8 mouse cellular contexts compared by ENCODE assay signal in genomic region chr8:71396639-71397305, GRCm38 (mm10). TPM values are rescaled to one million over a fixed set of nuclear protein-coding genes. Genes with fewer than 3 reads are reported as not detected.
A peak's percentile ranks its signal among the peaks of the same experiment; 100 is the strongest.
DNase-seq lines count a peak whose midpoint lies in the region; ATAC-seq and TF ChIP-seq lines count a peak whose summit lies in the region.

Babam1 (plus strand) TSS chr8:71396861.

- peak within 1 kb of the TSS; percentile 77 for H3K4me2 ChIP-seq in forebrain, embryonic 14.5 days (ENCODE audit: low read length)
- peak within 1 kb of the TSS; percentile 92 for H3K4me2 ChIP-seq in neural tube, embryonic 15.5 days

- H3K27me3 ChIP-seq in forebrain, embryonic 14.5 days (replicated peaks; ENCODE audit: control insufficient read depth, insufficient read depth, low read length) = no peaks in the 10 kb centered on the region
- H3K27me3 ChIP-seq in neural tube, embryonic 15.5 days (replicated peaks) = no peaks in the 10 kb centered on the region

- 0 out of 2 replicates have a peak within 1 kb of the TSS, but pooled peaks have one; percentile 41 for H3K27ac ChIP-seq in ES-E14 (ENCODE audit: insufficient read depth, low read depth, low read length, poor library complexity, severe bottlenecking)
- H3K27ac ChIP-seq in forebrain, embryonic 14.5 days (ENCODE audit: low read depth, low read length) = peak within 1 kb of the TSS; percentile 44; the same call in 1 of the 2 replicates
- H3K27ac ChIP-seq in neural tube, embryonic 15.5 days (replicated peaks) = peak within 1 kb of the TSS; percentile 81

- intact Hi-C loops in heart, postnatal 14 days (cut with DNase I) = loop anchor here (5.0 kb wide), 1 partner anchor 824 kb away; no protein-coding TSS in a partner anchor

- H3K4me3 ChIP-seq in ES-E14 (ENCODE audit: insufficient read depth in 1 of 2, low read depth in 1 of 2, low read length in 2 of 2, poor library complexity in 1 of 2, severe bottlenecking in 1 of 2) = peak within 1 kb of the TSS; percentile 77 to 100
- peak within 1 kb of the TSS; percentile 80 for H3K4me3 ChIP-seq in forebrain, embryonic 14.5 days (ENCODE audit: low read depth, low read length)
- peak within 1 kb of the TSS; percentile 75 for H3K4me3 ChIP-seq in neural tube, embryonic 15.5 days (replicated peaks)

- peaks cover 17% of the 10 kb centered on the region for H3K36me3 ChIP-seq in ES-E14 (ENCODE audit: control insufficient read depth, insufficient read depth, low read length, poor library complexity, severe bottlenecking)
- peaks cover 19% of the 10 kb centered on the region for H3K36me3 ChIP-seq in forebrain, embryonic 14.5 days (ENCODE audit: control insufficient read depth, insufficient read depth, low read length)
- peaks cover 8% of the 10 kb centered on the region for H3K36me3 ChIP-seq in neural tube, embryonic 15.5 days

- in situ Hi-C loops in ES-E14 (cut with MboI; ENCODE audit: low sequenced_read_pairs in 2 of 2, unreplicated experiment in 2 of 2) = no loop called here

- ATAC-seq in forebrain, embryonic 14.5 days = peak; percentile 99
- ATAC-seq in neural tube, embryonic 15.5 days (ENCODE audit: low FRiP score) = peak; percentile 98

- H3K4me1 ChIP-seq in ES-E14 (ENCODE audit: control insufficient read depth in 2 of 2, insufficient read depth in 2 of 2, low read length in 2 of 2, poor library complexity in 1 of 2) = peaks cover 0 to 8% of the 10 kb centered on the region in 2 experiments; a peak in 1 of 4 replicates
- peaks cover 5% of the 10 kb centered on the region; the same call in 1 of the 2 replicates for H3K4me1 ChIP-seq in forebrain, embryonic 14.5 days (ENCODE audit: control insufficient read depth, insufficient read depth, low read length)
- H3K4me1 ChIP-seq in neural tube, embryonic 15.5 days = peaks cover 14% of the 10 kb centered on the region

- DNase-seq in ES-E14 (ENCODE audit: low read depth, low spot score) = peak; percentile 91
- DNase-seq in cerebellum, adult 11 months = peak; percentile 93
- peak; percentile 98 for DNase-seq in forebrain, embryonic 14.5 days (ENCODE audit: low spot score)
- peak; percentile 89 to 93 for DNase-seq in heart, postnatal 14 days
- DNase-seq in layer of hippocampus, adult 11-12 months (ENCODE audit: low spot score) = peak; percentile 95
- DNase-seq in lung, adult 18-20 months = peak; percentile 96 to 97
- DNase-seq in testis, postnatal 14 days (ENCODE audit: low spot score) = peak; percentile 95

- H3K9me3 ChIP-seq in ES-E14 (ENCODE audit: control insufficient read depth, insufficient read depth, low read depth, low read length) = no peaks in the 10 kb centered on the region
- H3K9me3 ChIP-seq in forebrain, embryonic 14.5 days (replicated peaks; ENCODE audit: control insufficient read depth, low read length) = no peaks in the 10 kb centered on the region
- H3K9me3 ChIP-seq in neural tube, embryonic 15.5 days (replicated peaks) = no peaks in the 10 kb centered on the region

- under 1% methylated on average over 34 of the region's 34 CpGs for WGBS in forebrain, embryonic 14.5 days
- under 1% methylated on average over 34 of the region's 34 CpGs for WGBS in neural tube, embryonic 15.5 days

- H3K9ac ChIP-seq in ES-E14 (ENCODE audit: insufficient read depth, low read depth, low read length, poor library complexity, severe bottlenecking) = peak within 1 kb of the TSS; percentile 78
- H3K9ac ChIP-seq in forebrain, embryonic 14.5 days (ENCODE audit: low read length) = peak within 1 kb of the TSS; percentile 79
- H3K9ac ChIP-seq in neural tube, embryonic 15.5 days (replicated peaks) = peak within 1 kb of the TSS; percentile 52

TF ChIP-seq in ES-E14, 5 proteins besides CTCF, POLR2A, EP300 and RAD21:
- TF ChIP-seq MAFK (IDR thresholded peaks at IDR 0.05; ENCODE audit: insufficient read depth, low read depth, low read length) (no peak), CHD2 (IDR thresholded peaks at IDR 0.05; ENCODE audit: low read depth, low read length) (peak; percentile 27; the same call in 1 of the 2 replicates), HCFC1 (IDR thresholded peaks at IDR 0.05; ENCODE audit: borderline replicate concordance, insufficient read depth, low read length) (peak; percentile 96)

RNA-seq across cellular contexts. Expression of gene Babam1, which starts in this region (rescaled TPM):
- total RNA-seq in ES-E14 (2012; rRNA removed) = 40.7 and 47.4 TPM in 2 replicates
- 91.7 and 97.0 TPM in 2 replicates for polyA plus RNA-seq in forebrain, embryonic 14.5 days (2014; fragmentation: Nextera tagmentation; extraction: Ambion mirVana)
- total RNA-seq in heart, postnatal 14 days (2021) = 10 to 100 TPM; 57.0 to 62.9 TPM
- 96.0 and 96.1 TPM in 2 replicates for polyA plus RNA-seq in neural tube, embryonic 15.5 days (2015; fragmentation: Nextera tagmentation; extraction: Ambion mirVana)

Comparison
In these comparisons a context has a peak if more than half of its experiments do, and no peak if none do; other contexts are left out.
1. Peak in every context shown above with its lines: DNase-seq, ATAC-seq, H3K4me3 ChIP-seq and H3K27ac ChIP-seq.